Mouse (Mus musculus) adrenal gland, postnatal 14 days (tissue): Measurements from ENCODE around the gene Dlst. TPM values are rescaled to one million over a fixed set of nuclear protein-coding genes. Genes with fewer than 3 reads are reported as not detected.

Experiments used
- DNase-seq: peaks from one replicate; pipeline ENCODE4 v3.0.0; 2021; ENCODE audit warnings: mixed read lengths
- long read RNA-seq, 2 experiments: library from polyadenylated mRNA; stranded (forward); transcript quantifications; one replicate each; pipeline ENCODE4 v2.0.0; 2021
- total RNA-seq: library from RNA; stranded (reverse); gene quantifications from 2 replicates; pipeline ENCODE4 v1.2.3, GENCODE M21; 2021

Dlst gene
- 692 and 702 TPM in 2 replicates for total RNA-seq
- long read RNA-seq, experiment 1, transcript Dlst-201 (15 exons, 2,764 nt), result major isoform, 175 of 295 reads
- long read RNA-seq, experiment 1, partial matches to known transcripts, result 81 of 295 reads
- long read RNA-seq, experiment 1, other reads (novel, unspliced or antisense), result 33 of 295 reads
- long read RNA-seq, experiment 2, transcript Dlst-201 (15 exons, 2,764 nt), result major isoform, 151 of 270 reads
- long read RNA-seq, experiment 2, partial matches to known transcripts, result 97 of 270 reads
- long read RNA-seq, experiment 2, other reads (novel, unspliced or antisense), result 18 of 270 reads

DNA sequence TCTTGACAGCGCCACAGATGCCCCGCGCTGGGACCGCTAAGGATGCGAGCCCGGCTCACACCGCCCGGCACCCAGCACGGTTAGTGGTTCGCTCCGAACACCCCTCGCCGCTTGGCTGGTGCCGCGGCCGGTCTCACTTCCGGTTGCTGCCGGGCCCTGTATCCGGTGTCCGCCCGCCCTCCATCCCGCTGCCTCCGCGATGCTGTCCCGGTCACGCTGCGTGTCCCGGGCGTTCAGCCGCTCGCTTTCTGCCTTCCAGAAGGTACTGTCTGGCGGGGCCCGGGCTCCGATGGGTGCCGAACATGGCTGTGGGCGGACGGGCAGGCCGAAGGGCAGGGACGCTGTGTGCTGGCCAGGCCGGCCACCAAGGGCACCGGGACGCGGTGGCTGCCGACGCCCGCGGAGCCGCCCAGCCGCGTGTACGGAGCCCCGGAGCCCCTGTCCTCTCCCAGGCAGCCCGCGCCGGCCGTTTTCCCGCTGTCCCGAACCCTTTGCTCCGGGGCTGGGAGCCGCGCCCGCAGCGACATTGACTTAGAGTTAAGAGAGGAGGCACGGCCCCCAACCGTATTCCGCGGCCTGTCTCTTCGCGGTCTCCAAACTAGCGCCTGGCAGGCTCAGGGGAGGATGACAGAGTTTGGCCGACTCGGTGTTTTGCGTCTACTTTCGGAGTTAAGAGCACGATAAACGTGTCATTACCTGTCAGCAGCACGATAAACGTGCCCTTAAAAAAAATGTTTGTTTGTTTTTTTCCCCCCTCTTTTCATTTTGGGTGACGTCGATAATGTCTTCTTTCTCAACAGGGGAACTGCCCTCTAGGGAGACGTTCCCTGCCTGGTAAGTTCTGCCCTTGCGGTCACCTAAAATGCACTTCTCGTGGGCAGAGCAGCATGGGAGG, at the start of gene Dlst, which contains the start of gene Prox2:
Dlst (plus strand) TSS at position 136 of the 895 bp plus-strand sequence.
Prox2 (minus strand) TSS at position 62 of the 895 bp plus-strand sequence.
- DNase-seq, result peak; percentile 95

DNA sequence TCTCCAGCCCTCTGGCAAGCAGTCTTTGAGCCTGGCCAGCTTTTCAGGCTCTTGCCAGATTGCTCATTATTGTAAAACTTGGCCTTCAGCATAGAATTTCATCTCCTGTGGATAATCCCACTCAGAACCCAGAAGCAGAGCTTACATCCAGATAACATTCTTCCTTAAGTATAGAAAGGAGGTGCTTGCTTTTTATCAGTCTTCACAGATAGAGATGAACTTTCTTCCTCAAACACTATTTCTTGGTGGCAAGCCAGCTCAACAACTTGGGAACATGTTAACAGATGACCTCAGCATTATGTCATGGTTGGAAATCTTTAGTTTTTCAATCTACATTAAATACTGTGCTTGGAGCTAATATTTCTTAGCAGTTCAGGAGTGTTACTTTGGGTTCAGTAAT, 39.6 kb upstream of the Dlst start:
- DNase-seq, result no peak

DNA sequence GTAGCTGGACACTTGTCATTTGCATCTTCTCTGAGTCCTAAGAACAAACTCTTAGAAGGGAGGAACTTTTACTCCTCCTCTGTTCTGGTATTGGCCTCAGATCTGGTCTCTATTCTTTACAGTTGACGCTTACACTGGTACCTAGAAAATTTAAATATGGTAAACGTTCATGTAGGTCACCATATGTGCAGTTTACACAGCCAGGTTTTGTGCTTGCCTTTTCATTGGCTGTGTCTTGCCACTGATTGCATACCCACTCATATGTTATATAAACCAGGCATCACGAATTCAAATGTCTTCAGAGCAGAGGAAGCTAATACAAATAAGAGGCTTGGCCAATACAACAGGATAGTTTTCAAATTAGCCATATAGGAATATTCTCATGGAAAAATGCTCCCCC, 33.5 kb upstream of the Dlst start:
- DNase-seq, result no peak

DNA sequence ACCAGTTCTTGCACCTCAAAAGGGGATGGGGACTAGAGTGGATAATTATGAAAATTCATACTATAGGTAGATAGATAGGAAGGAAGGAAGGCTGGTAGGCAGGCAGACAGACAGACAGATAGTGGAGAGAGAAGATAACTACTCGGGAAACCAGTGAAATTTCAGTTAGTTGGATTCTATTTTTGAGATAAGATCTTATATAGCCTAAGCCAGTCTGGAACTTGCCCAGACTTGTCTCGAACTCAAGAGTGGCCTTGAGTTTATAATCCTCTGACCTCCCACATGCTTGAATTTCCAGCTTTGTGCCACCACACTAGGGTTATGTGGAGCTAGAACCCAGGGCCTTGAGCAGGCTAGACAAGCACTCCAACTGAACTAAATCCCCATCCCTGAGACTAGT, 26.4 kb upstream of the Dlst start:
- no peak for DNase-seq

DNA sequence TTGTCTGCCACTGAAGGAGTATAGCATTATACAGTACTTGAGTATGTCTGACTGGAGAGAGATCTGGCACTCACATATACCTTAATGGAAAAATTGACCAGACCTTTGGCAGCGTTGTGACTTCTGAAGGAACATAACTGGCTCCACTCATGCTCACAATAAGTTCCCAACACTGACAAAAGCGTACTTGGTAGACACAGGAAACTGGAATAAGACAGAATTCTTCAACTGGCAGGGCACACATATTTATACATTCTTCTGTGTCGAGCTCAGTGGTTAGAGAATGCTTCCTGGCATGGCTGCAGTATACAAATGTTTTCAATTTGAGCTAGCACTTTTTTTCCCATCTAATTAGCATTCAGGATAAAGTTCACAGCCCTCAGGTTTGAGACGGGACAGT, 25.7 kb upstream of the Dlst start:
- DNase-seq, result no peak

DNA sequence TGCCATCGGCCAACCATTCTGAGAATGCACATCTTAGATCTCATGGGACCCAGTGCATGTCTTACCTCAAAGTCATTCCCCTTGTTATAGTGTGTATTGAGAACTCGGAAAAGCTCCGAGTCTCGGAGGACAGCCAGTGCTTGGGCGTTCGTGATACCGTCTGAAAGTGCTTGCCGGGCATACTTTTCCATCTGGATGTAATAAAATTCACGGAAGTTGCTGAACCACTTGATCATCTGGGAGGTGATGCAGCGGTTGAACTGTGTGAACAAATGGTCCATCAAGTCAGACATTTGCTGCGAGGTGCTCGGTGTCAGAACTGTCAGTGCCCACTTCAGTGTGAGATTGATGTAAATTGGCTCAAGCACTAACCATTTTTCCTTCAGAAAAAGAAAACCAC, 22.8 kb upstream of the Dlst start:
- no peak for DNase-seq

DNA sequence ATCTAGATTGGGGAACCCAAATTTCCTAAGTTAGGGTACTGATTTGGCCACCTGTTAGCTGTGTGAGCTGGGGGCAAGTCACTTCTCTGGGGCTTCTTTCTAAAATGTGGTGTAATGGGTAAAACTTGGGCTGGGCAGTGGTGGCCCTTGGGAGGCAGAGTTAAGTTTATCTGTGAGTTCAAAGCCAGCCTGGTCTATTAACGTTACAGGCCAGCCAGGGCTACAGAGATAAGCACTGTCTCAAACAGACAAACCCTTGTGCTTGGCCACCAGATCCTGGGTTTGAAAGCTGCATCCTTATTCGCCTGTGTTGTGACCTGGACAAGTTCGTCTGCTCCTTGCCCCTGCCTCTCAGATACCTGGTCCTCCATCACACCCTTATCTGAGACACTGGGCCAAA, 19.4 kb upstream of the Dlst start:
- DNase-seq, result no peak

DNA sequence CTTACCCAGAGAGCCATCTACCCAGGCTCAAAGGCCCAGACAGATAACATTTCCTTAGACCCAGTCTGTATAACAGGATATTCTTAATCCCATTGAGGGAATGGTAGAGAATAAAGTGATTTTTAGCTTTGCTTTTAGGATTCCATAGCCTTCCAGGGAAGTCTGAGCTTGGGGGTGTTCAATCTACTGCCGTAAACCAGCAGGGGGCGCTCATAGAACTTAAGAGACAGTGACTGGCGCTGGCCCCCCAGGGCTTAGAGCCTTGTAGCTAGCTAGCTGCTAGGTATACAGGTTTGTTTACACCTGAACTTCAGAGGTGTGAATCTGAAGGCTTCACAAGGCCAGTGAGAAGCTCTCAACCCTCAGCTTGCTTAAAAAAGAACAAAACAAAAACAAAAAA, 18.4 kb upstream of the Dlst start:
- DNase-seq, result peak; percentile 87

DNA sequence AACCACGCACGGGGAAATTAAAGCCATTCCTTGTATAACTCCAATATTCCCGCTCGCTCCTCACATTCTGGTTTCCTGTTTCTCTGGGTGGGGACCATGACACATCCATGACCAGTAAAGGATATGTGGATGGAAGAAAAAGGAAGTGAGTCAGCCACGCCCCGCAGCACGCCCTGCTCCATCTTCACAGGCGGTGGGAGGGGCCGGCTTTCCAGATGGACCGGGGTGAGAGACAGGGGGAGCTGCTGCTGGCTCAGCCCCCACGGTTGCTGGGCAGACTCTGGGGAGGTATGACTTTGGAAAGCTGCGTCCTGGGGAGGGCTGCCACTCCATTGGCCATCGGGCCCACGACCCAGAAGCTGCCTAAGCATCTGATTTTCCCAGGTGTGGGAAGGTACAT, 16.6 kb upstream of the Dlst start:
- peak; percentile 65 for DNase-seq

DNA sequence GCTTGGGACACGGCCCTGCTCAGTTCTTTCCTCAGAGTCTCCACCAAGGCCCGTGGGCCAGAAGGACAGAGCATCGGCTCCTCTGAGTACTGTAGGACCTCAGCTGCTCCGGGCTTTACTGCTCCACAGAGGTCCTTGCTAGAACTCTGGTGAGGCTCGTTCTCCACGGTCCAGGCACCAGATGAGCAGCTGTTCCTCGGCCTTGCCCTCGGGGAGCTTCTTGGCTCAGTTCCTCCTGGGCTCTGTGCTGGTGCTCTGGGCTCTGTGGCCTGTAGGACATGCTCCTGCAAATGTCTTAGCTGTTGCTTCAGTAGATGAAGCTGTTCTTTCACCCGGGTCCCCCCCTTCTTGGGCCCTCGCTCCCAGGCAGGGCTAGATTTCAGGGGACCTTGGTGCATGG, 15.9 kb upstream of the Dlst start:
- DNase-seq, result peak; percentile 60

DNA sequence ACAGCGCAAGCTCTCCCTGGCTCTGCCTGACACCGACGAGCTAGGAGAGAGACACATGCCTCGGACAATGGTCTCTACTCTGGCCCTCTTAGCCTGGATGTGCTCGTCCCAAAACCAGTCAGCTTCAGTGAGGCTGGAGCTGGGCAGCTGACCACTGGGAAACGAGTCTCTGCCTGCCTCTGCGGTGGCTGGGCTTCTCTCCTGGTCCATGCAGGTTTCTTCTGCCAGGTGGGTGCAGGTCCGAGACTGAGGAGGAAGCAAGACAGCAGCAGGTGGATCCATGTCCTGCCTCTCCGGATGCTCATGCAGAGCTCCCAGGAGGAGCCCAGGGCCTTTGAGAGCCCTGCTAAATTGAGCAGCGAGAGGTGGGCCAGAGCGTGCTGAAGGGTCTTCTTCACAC, 15.5 kb upstream of the Dlst start:
- DNase-seq, result no peak

DNA sequence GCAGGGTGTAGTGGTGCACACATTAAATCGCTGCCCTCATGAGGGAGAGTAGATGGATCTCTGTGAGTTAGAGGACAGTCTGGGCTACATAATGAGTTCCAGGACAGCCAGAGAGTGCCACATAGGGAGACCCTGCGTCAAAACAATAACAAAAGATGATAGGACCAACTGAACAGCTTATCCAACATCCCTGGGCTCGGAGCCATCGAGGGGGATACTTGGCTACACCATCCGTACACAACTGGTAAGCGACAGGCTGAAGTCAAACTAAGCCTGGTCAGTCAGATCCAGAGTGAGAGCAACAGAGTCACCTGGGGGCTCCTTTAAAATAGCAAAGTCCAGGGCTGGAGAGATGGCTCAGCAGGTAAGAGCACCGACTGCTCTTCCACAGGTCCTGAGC, 14.8 kb upstream of the Dlst start:
- no peak for DNase-seq

DNA sequence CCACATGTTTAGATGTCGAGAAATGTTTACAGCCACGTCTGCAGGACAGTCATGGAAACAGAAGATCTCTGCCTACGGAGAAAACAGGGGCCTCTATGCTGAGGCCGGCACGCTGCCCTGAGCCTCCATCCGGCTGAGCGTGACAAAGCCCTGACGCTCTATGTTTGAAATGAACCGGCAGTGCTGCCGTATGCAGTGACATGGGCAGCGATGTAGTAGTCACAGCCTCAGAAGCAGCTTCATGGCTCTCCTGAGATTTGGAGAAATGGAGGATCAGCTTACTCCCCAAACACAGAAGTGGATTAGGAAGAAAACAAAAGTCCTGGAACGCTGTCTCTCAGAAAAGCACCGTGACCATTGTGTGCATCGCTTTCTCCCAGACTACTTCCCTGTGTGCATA, 9.6 kb upstream of the Dlst start:
- DNase-seq, result no peak

DNA sequence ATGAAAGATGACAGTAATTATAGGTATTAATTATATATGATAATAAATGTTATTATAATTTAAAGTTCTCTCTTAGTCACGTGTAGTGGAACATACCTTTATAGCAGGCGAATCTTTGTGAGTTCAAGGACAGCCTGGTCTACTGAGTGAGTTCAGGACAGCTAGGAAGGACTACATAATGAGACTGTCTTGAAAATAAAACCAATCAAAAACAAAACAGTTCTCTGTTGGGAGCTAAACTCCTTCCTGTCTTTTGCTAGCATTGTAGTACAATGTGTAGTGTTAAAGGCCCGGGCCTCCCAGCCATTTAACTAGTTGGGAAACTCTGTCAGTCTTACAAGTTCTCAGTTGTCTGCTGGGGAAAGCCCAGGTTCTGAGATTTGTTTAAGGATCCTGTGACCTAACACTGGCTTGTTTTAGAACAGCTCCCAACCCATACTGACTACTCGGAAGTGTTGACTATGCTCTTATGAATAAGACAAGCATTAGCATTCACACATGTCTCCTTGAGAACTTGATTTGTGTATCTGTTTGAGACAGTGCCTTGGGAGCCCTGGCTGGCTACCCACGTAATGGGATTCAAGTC, 9.0 kb upstream of the Dlst start:
- DNase-seq, result no peak

DNA sequence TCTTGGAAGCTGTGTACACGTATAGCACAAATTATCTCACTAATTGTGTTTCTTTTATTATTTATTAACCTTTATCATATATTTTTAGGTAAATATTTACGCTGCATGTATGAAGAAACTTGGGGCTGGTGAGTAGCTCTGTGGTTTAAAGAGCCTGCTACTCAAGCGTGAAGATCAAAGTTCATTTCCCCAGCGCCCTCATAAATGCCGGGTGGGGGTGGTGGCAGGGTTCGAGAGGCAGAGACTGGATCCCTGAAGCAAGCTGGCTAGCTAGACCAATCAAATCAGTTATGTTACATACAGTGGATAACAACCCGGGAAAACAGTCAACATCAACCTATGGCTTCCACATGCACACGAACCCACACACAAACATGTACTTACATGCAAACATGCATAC, 7.5 kb upstream of the Dlst start:
- no peak for DNase-seq

DNA sequence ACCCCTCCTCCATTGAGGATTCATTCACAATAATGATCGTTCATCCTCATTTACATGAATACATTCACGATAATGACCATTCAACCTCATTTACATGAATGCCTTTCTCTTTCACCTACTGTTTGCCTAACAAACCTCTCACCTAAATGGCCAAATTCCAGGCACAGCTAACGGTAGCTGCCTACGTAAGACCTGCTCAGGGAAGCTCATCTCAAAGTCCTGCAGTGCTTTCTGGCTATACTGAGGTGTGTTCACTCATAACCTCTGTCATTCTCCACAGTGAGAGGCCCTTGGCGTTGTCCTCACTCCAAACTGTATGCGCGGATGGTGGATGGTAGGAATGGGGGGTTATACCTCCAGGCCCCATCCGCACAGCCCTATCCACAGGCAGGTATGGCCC, 5.8 kb upstream of the Dlst start:
- peak; percentile 19 for DNase-seq

DNA sequence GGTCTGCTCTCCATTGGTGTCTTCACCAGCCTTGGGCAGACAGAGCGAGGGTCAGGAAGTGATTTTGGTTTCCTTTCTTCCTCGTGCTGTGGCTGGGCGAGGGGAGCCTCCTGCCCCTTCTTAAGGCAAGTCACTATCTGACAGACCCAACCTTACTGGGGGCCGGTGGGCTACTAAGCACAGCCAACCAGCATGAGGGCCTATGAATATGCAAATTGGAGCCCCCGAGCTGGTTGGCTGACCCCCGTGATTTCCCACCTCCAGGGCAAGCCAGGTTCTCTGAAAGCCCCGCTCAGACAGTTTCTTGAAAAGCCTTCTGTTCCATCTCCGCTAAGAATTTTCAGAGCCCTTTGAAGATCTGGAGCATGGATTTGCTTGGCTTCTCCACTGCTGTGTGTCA, 4.3 kb upstream of the Dlst start:
- no peak for DNase-seq

DNA sequence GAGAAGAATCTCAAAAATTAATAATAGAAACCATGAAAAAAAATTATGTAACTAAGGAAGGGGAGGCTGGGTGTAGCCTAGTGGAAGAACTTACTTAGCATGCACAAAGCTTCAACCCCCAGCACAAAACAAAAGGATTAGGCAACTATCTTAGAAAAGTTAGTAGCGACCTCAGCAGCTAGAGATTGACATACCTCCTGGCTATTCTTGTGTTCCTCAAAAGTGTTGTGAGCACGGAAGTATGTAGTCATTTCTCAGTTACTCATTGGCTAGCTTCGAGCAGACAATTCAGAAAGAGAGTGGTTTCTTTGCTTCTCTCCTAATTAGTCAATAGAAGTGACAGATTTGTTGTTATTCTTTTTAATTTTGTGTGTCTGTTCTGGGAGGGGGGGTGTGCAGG, 2.0 kb upstream of the Dlst start:
- DNase-seq, result no peak

DNA sequence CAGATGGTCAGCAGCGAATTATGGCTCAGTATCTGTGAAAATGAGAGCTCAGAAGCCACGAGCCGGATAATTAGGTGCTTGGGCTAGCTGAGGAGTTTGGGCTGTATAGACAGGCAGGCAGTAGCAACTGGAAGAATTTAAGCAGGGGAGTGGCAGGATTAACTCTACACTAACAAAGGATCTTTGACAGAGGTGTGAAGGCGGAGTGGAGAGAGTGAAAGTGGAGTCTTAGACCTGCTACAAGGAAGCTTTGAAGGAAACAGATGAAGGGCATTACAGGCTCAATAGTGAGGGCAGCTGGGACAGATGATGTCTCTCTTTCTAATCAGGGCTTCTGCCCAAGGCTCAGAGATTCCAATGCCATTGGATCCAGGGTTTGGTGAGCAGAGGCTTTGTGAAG, 1.2 kb upstream of the Dlst start:
- DNase-seq, result no peak

DNA sequence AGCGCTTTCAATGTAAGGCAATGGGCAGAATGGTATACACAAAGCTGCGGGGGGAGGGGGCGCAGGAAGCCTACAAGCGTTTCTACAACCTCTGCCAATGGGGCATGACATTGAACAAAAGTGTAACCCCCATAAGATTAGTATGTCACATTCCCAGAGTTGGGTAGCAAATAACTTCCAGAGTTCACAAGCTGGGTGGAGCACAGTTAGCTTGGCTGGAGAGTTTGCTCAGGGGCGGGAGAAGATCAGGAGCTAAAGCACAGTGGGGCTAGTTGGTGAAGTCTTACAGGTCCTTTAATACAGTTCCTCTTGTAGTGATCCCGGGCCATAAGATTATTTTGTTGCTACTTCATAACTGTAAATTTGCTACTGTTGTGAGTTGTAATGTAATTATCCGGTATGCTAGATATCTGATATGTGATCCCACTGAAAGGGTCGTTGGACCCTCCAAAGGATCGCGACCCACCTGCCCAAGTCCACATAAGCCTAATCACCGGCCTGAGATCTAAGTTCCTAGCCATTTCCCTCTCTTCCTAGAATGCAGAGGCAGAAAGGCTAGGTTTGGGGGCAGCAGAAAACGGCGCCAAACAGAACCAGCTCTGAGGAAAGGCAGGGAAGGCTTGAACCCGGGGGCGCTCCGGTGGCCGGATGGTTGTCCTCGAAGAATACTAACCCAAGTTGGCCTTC, 479 bp upstream of the Dlst start:
- DNase-seq, result peak; percentile 38

DNA sequence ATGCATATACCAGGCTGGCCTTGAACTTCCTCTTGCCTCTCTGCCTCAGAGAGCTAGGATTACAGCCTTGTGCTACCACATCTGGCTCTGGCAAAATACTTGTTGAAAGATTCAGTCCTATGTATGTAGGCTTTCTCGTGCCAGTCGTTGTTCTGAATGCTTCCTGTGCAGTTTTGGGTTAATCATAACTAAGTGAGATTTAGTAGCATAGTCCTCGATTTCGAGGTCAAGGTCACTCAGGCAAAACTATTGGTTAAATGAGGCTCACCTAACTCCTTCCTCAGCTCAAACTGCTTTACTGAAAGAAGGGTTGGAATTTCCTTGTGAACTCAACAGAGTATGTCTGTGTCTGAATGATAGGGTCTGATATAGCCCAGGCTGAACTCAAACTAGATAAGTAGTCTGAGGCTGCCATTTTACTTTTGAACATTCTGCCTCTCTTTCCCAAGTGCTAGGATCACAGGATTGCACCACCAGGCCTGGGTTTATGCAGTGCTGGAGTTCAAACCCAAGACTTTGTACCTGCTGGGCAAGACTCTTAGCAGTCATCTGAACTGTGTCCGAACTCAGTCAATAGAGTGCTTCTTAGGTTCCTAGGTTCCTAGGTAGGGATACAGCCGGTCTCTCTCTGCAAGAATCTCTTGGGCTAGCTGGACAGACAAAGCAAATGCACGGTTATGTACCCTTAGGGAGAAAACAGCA, 2.1 kb downstream of the Dlst start:
- DNase-seq, result no peak

DNA sequence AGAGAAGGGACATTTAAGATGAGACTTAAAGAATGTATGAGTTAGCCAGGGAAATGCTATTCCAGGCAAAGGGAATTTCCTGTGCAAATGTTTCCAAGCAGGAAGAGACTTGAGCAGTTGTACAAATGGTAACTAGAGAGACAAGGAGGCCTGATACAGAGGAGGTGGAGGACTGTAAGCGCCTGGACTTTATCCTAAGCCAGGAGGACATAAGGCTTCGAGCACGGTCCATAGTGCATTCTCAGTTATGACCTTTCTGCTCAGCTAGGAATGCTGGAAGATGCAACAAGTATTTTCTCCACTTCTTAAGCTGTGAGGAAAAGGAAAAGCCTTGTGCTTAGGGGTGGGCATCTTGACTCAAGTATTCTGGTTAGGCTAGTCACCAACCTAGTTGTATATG, 2.7 kb downstream of the Dlst start:
- no peak for DNase-seq
